Mouse (Mus musculus) liver, postnatal 0 days (tissue): ENCODE measurements at regions not wholly inside any gene's neighbourhood (a gene's known extent, or its start where the extent isn't known, plus 50 kb on each side); places are given as distances from the start of the nearest gene placed in this dataset.

Experiments
- ATAC-seq: fragments of 200-750 bp; cut with Nextera tagmentation; 2 replicates; pipeline ENCODE4 v1.8.0; 2017; ENCODE audit warnings: mild to moderate bottlenecking, moderate library complexity
- DNase-seq: peaks from one replicate; pipeline ENCODE4 v3.0.0-alpha.2; 2016
- H3K27ac ChIP-seq: fragments of 300-500 bp; sonication (generic); 2 replicates; pipeline ENCODE4 v1.5.1; 2014; ENCODE audit warnings: antibody characterized with exemption, moderate library complexity, mild to moderate bottlenecking, low read depth
- H3K27me3 ChIP-seq: fragments of 300-500 bp; sonication (generic); 2 replicates; pipeline ENCODE4 v1.6.1; 2014; ENCODE audit warnings: low read length, control low read depth, mixed read lengths; ENCODE audit not compliant: insufficient read depth
- H3K36me3 ChIP-seq: fragments of 300-500 bp; sonication (generic); replicated peaks from 2 replicates; pipeline ENCODE4 v1.6.1; 2014; ENCODE audit warnings: mild to moderate bottlenecking, control low read depth, low read length, moderate library complexity, mixed read lengths; ENCODE audit not compliant: insufficient read depth
- H3K4me1 ChIP-seq: fragments of 300-500 bp; sonication (generic); 2 replicates; pipeline ENCODE4 v1.6.1; 2014; ENCODE audit warnings: antibody characterized with exemption, mild to moderate bottlenecking, control low read depth; ENCODE audit not compliant: insufficient read depth
- H3K4me2 ChIP-seq: fragments of 300-500 bp; sonication (generic); 2 replicates; pipeline ENCODE4 v1.6.1; 2014; ENCODE audit warnings: low read depth, mild to moderate bottlenecking, low read length, moderate library complexity, mixed read lengths
- H3K4me3 ChIP-seq: fragments of 300-500 bp; sonication (generic); 2 replicates; pipeline ENCODE4 v1.5.1; 2014; ENCODE audit warnings: low read depth, low read length
- H3K9ac ChIP-seq: fragments of 300-500 bp; sonication (generic); replicated peaks from 2 replicates; pipeline ENCODE4 v1.6.1; 2014; ENCODE audit warnings: mild to moderate bottlenecking, moderate library complexity
- H3K9me3 ChIP-seq: fragments of 300-500 bp; sonication (generic); 2 replicates; pipeline ENCODE4 v1.6.1; 2016; ENCODE audit warnings: mild to moderate bottlenecking, control low read depth, low read length, mixed read lengths
- CTCF ChIP-seq: sonication (generic); IDR thresholded peaks from 2 replicates; pipeline ENCODE4 v1.5.1; 2016; ENCODE audit warnings: antibody characterized with exemption, low read depth
- EP300 ChIP-seq: IDR thresholded peaks from 2 replicates; pipeline ENCODE4 v1.6.1; 2016; ENCODE audit warnings: antibody characterized with exemption, low read depth, mild to moderate bottlenecking
- WGBS: fragments of 180-500 bp; shearing (Covaris S2); extraction: QIAGEN DNeasy Blood & Tissue Kit; methylation state at CpG from one replicate; pipeline ENCODE4 v1.1.7; 2014; ENCODE audit not compliant: insufficient replicate concordance; 5-methylcytosine and 5-hydroxymethylcytosine counted together

DNA sequence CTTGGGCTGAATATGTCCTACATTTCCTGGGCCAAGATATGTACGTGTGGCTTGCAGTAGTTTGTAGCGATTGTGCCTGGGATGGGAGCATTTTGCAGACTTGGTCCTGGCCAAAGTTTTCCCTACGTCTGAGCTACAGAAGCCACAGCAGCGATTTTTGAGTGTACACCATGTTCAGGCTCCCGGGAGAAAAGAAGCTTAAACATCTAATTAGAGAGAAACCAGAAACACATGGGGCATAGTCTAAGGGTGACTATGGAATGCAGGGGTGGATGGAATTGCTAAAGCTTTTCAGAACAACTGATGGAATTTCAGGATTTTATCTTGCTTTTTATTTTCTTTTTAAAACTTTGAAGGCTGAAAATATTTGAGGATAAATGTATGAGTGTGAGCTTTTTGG, 79.3 kb upstream of the Ercc6l2 start:
- H3K4me2 ChIP-seq = no peak overlapping the region
- H3K9ac ChIP-seq = no peak overlapping the region
- DNase-seq (no peak), ATAC-seq (no peak)
- no peak overlapping the region for H3K4me3 ChIP-seq
- TF ChIP-seq CTCF = no peak
- no peak for TF ChIP-seq EP300
- H3K27me3 ChIP-seq = no peaks in the 10 kb centered on the region
- no peaks in the 10 kb centered on the region for H3K9me3 ChIP-seq
- H3K27ac ChIP-seq = no peak overlapping the region
- H3K4me1 ChIP-seq = no peaks in the 10 kb centered on the region
- no peaks in the 10 kb centered on the region for H3K36me3 ChIP-seq
- 76% methylated on average over 5 of the region's 5 CpGs for WGBS

GRCm38 (mm10) chr13:63741879-63742278, 73.2 kb upstream of the Ercc6l2 start:
- Histone ChIP-seq H3K36me3 (no peaks in the 10 kb centered on the region), H3K9ac (no peak overlapping the region), H3K9me3 (no peaks in the 10 kb centered on the region), H3K27me3 (no peaks in the 10 kb centered on the region), H3K4me3 (no peak overlapping the region), H3K4me2 (no peak overlapping the region), H3K4me1 (no peaks in the 10 kb centered on the region), H3K27ac (no peak overlapping the region)
- TF ChIP-seq EP300 = no peak
- TF ChIP-seq CTCF = no peak
- WGBS = 62% methylated on average over 2 of the region's 2 CpGs
- ATAC-seq (no peak), DNase-seq (no peak)

DNA sequence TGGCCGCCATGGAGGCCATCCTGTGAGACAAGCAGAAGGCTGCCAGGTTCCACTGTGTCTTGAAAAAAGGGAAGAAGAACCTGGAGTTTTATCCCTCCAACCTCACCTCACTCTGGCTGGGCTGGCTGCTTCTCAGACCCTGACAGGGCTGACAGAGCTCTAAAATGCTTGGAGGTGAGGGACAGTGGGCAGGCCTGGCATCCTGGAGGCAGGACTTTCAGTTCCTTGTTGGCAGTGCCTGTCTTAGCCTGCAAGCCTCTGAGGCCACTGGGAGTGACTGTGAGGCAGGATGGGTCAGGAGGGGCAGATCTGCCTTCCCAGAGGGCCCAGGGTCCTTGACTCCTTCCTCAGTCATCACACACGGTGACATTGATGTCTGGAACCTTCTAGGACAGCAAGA, 66.3 kb upstream of the Ercc6l2 start:
- DNase-seq (no peak), ATAC-seq (no peak)
- H3K4me1 ChIP-seq = no peaks in the 10 kb centered on the region
- WGBS = 74% methylated on average over 2 of the region's 2 CpGs
- no peak overlapping the region for H3K4me2 ChIP-seq
- H3K36me3 ChIP-seq = no peaks in the 10 kb centered on the region
- H3K27ac ChIP-seq = no peak overlapping the region
- no peaks in the 10 kb centered on the region for H3K27me3 ChIP-seq
- H3K9ac ChIP-seq = no peak overlapping the region
- TF ChIP-seq CTCF (no peak), EP300 (no peak)
- H3K9me3 ChIP-seq = no peaks in the 10 kb centered on the region
- H3K4me3 ChIP-seq = no peak overlapping the region

- 75% methylated on average over 4 of the region's 4 CpGs for WGBS
- H3K9ac ChIP-seq = no peak overlapping the region
- H3K36me3 ChIP-seq = no peaks in the 10 kb centered on the region
- no peak overlapping the region for H3K4me2 ChIP-seq
- H3K4me3 ChIP-seq = no peak overlapping the region
- H3K27me3 ChIP-seq = no peaks in the 10 kb centered on the region
- DNase-seq = no peak
- H3K9me3 ChIP-seq = no peaks in the 10 kb centered on the region
- TF ChIP-seq EP300 (no peak), CTCF (no peak)
- H3K4me1 ChIP-seq = no peaks in the 10 kb centered on the region
- no peak for ATAC-seq
- no peak overlapping the region for H3K27ac ChIP-seq
Measured at GRCm38 (mm10) chr13:63749997-63750396, 65.0 kb upstream of the Ercc6l2 start.

DNA sequence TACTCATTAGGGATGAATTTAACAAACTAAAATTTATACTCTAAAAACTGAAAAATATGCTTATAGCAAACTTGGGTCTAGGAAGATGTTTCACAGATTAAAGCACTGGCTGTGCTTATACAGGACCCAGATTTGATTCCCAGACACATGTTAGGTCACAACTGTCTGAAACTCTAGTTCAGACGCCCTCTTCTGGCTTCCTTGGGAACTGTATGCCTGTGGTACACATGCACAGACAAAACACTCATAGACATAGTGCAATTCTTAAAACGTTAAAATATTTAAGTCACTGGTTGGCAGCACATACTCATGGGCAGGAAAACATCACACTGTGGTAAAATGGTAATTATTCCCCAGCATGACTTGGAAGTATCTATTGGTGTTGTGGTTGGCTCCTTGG, 63.8 kb upstream of the Ercc6l2 start:
- Histone ChIP-seq H3K4me2 (no peak overlapping the region), H3K9me3 (no peaks in the 10 kb centered on the region), H3K9ac (no peak overlapping the region), H3K27ac (no peak overlapping the region), H3K4me1 (no peaks in the 10 kb centered on the region), H3K4me3 (no peak overlapping the region), H3K27me3 (no peaks in the 10 kb centered on the region), H3K36me3 (no peaks in the 10 kb centered on the region)
- WGBS = 52% methylated on average over 2 of the region's 2 CpGs
- ATAC-seq (no peak), DNase-seq (no peak)
- no peak for TF ChIP-seq CTCF
- TF ChIP-seq EP300 = no peak

DNA sequence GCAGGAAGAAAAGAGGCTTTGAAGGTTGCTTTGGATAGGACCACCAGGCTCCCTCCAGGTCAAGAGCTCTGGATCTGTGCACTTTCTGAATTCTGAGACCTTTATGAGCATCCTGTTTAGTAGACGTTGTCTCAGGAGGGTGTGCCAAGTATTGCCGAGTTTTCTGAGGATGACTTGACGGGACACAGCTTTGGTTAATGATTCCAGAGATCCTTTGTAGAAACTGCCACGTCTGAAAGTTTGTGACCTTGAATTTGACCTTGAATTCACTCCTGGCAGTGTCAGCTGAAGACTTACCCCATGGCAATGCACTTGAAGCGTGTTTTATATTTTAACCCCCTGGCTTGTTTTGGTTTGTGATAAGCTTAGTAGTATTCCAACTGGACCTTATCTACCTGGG, 58.0 kb upstream of the Ercc6l2 start:
- H3K9ac ChIP-seq = no peak overlapping the region
- H3K27ac ChIP-seq = no peak overlapping the region
- H3K36me3 ChIP-seq = no peaks in the 10 kb centered on the region
- no peak for DNase-seq
- H3K4me1 ChIP-seq = no peaks in the 10 kb centered on the region
- TF ChIP-seq CTCF (no peak), EP300 (no peak)
- H3K9me3 ChIP-seq = no peaks in the 10 kb centered on the region
- WGBS = 64% methylated on average over 5 of the region's 5 CpGs
- no peaks in the 10 kb centered on the region for H3K27me3 ChIP-seq
- H3K4me3 ChIP-seq = no peak overlapping the region
- no peak for ATAC-seq
- no peak overlapping the region for H3K4me2 ChIP-seq

DNA sequence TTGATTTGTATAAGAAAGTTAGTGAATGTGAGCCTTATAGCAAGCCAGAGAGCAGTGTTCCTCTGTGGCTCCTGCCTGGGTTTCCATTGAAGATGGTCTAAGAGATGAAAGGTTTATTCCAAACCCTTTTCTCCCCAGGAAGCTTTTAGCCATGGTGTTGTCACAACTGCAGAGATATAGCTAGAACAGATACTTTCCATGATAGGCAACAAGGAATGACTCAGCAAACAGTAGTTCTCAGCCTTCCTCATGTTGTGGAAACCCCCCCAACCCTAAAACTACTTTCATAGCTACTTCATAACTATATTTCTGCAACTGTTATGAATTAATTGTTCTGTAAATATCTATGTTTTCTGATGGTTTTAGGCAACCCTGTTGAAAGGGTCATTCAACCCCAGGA, 53.5 kb upstream of the Ercc6l2 start:
- H3K27ac ChIP-seq = no peak overlapping the region
- TF ChIP-seq CTCF = no peak
- H3K9me3 ChIP-seq = no peaks in the 10 kb centered on the region
- H3K4me2 ChIP-seq = no peak overlapping the region
- no peaks in the 10 kb centered on the region for H3K4me1 ChIP-seq
- H3K9ac ChIP-seq = no peak overlapping the region
- no peak for ATAC-seq
- no peaks in the 10 kb centered on the region for H3K36me3 ChIP-seq
- no peak overlapping the region for H3K4me3 ChIP-seq
- no peak for DNase-seq
- H3K27me3 ChIP-seq = no peaks in the 10 kb centered on the region
